Mouse (Mus musculus) 416B (cell line): ENCODE measurements around the gene Htr1d.

Source experiments
- DNase-seq: peaks from one replicate; pipeline ENCODE4 v3.0.0; 2011; ENCODE audit warnings: low read depth

The Htr1d gene

DNA sequence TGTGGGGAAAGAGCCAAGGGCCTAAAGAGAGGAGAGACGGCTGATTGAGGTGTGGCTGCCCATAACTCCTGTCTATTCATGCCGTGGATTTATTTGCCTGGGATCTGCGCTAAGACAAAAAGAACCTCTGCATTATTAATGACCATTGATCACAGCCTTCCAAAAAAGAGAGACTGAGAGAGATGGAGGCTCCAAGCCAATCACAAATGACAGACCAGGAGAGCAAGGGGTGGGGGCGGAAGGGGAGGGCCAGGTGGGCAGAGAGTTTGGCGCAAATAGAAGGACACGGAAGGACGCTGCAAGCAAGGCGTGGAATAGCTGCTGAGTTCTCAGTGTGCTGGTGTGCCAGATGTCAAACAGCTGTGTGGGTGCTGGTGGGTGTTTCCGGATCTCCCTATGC lies at the start of gene Htr1d:
Gene Htr1d, plus strand, starts transcription at position 301 of the 400 bp plus-strand sequence.
- no peak for DNase-seq

DNA sequence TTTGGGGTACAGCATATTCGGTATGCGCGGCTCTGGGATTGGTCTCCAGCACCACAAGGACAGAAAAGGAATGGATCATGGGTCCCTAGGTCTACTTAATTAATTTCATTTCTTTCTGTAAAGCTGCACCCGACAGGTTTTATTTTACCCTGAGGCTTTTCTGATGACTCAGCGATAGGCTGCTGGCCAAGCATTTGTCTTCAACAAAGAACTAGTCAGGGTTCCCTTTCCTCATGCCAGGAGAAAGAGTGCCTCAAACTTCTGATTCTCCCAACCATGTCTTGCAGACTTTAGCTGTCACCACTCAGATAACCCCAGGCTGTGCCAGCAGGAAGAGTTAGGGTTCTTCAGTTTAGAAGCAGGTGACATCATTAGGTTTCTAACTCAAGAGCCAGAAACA lies 46.3 kb upstream of the Htr1d start:
- no peak for DNase-seq

DNA sequence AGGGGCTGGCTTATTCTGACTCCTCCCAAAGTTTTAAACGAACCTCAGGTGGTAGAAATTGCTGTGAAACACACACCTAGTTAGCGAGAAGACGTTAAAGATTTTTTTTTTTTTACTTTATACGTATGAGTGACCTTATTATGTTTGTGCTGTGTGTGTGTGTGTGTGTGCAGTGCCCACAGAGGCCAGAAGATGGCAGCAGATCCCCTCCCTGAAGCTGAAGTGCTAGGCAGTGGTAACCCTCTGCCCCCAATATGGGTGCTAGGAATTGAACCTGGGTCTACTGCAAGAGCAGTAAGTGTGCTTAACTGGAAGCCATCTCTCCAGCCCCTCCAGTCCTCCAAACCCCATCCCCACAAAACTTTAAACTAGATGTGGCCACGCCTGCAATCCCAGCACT lies 40.3 kb upstream of the Htr1d start:
- peak; percentile 32 for DNase-seq

DNA sequence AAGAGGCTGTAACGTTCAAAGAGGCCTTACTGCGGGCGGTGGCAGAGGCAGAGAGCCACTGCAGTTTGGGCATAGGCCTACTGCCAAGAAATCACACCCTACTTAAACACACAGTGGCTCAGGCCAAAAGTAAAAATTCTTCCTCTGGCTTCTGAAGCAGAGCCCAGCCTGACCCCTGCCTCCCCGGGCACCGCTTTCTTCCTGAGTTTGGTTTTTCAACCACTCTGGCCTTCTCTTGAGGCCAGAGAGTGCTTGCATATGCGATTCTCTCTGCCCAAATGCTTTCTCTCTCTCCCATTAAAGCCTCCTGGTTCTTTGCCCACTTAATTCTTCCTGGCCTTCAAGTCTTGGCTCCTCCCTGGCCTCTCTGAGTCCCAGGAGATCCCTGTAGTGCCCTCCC lies 39.5 kb upstream of the Htr1d start:
- no peak for DNase-seq

DNA sequence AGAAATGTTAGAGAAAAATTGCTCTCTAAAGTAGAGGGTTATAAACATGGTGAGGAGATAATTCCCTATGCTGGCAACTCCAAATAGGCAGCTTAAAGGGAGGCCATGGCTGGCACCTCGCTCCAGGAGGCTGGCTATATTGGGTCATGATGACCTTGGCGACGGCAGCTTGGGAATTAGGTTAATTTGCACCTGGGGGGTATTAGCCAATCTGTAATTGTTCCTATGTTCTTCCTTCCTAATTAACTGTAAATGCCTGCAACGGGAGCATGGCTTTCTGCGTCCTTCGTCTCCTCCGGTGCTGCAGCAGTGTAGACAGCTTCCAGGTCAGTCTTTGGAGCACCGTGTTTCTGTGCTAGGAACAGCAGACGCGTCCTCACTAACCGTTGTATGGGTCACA lies 36.1 kb upstream of the Htr1d start:
- DNase-seq = no peak

DNA sequence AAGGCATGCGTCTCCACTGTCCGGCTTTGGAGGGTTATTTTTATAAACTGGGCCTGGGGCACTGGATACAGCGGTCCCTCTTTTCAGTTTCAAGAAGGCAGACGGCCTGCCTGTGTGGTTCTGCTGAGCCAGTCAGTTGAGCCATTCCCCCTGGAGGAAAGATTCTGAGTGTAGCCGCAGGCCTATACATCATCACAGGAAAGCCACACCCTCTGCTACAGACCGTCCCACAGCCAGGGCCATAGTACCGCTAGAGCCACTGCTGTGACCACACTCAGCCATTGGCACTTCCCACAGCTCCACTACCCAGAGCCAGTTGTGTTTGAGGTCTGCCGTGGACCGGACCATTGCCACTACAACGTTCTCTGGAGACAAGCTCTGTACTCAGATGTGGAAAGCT lies 21.5 kb upstream of the Htr1d start:
- peak; percentile 36 for DNase-seq

DNA sequence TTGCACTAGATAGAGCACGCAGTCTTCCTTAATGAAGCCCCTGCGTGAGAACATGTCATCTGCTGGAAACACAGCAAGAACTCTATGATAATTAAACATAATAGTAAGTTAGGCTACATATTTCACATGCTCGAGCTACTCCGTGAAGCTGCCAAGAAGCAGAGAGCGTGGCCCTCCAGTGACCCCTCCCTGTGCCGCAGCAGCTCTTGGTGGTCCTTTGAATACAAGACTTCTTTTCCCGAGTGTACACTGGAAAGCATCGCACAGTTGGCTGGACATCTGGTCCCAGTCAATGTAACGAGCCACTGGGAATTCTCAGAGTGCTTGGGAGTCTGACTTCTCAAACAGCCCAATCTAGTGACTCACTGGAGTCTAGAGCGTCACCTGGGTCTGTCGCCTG lies 15.5 kb upstream of the Htr1d start:
- DNase-seq = no peak

DNA sequence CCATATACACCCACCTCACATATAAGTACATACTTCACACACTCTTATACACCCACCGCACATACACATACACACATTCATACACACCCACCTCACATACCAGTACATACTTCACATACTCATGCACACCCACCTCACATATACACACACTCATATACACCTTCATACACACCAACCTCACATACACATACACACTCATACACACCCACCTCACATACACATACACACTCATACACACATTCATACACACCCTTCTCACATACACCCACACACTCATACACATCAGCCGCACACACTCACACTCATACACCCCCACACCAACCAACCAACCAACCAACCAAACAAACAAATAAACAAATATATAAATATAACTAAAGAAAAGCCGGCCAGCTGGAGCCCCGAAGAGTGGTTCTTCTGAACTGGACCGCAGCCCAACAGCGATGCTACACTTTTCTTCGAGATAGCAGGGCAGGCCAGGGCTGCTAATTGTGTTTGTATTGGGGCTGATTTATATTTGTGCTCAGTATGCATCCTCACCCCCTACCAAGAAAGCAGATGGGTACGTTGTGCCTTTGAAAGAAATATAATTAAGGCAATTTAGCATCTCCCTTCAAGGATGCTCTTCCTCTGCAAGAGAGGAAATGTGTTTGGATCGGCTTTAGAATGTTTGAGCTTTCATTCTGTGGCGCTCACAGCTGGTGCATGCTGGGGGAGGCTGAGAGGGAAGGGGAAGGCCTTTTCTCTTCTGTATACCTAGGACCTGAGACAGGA lies 11.1 kb upstream of the Htr1d start:
- no peak for DNase-seq

DNA sequence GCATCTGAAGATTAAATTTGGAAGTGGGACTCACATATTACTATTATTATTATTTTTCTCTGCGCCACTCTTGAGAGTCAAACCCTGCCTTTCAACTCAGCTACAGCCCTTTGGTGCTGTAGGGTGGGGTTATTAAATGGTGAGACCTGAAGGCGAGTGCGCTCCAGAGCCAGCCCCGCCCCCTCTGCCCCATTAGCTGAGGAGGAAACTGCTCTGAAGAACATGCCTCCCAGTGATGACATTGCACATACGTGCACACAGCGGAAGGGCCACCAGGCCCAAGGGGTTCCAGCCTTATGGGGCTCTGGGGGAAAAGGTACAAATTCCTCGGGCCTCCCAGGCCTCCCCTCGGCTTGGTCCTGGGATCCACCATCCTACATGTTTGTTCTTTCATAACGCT lies 7.8 kb upstream of the Htr1d start:
- DNase-seq = no peak

DNA sequence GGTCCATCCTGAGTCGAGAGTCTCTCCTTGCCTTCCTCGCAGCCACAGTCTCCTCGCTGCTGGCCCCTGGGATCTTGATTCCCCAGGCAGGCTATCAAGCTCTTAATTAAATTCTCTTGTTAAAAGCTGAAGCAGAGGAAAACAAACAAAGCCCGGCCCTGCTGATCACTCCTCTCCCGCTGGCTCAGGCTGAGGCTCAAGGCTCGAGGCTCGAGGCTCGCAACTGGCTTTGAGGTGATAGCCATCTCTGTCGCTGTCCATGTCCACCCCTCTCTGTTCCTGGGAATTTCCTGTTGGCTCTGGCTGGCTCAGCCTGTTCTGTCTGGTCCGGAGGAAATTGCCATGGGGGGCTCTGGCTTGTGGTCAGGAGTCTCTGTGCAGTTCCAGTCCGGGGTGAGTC lies 4.4 kb upstream of the Htr1d start:
- DNase-seq = no peak

DNA sequence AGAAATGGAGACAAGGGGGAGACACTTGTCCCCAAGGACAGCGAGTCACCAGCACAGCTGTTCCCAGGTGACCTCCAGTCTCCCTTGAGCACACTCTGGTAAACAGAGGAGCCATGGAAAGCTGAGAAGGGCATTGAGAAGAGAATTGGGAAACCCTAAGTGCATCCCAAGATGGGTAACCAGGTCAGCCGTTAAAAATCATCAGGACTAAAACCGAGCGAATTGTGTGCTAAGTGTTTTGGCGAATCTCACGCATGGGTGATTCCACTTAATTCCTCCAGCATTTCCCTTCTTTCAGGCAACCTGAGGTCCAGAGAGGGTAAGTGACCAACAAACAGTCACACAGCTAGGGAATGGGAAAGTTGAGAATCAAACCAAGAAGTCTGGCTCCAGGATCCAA lies 3.9 kb upstream of the Htr1d start:
- DNase-seq = no peak

DNA sequence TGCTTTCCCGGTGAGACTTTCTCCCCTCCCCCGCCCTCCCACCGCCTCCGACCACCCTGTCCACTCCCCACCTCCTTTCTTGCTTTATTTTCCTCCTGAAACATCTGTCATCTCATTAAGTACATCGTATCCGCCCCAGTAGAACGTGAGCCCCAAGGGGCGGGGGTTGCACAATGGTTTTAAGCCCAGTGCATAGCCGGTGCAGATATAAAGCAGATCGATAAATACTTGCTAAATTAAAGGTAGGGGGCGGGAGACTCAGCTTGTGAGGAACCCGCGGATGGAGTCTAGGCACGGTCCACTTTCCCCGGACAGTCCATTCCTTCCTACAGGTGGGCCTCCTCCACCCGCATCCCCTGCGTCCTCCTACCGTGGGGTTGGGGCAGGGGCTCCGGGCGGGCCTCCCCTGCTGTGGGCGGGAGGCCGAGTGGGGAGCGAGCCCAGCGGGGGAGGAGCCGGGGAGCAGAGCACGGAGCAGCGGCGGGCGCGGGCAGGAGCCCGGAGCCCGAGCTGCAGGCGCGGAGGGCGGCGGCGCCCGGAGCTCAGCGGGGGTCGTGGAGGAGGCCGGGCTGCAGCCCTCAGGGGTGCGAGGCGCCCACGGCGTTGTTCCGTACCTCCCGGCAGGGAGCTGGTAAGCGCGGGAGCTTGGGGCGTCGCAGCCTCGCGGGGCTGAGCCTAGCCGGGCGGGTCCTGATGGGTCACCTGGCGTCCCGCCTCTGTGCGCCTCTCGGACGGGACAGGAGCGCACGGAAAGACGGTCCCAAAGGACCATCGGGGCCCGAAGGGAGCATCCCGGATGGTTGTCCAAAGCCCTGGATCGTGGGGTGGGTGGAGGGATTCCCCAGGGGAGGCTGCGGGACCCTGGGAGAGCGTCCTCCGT lies 1.0 kb downstream of the Htr1d start:
- no peak for DNase-seq

DNA sequence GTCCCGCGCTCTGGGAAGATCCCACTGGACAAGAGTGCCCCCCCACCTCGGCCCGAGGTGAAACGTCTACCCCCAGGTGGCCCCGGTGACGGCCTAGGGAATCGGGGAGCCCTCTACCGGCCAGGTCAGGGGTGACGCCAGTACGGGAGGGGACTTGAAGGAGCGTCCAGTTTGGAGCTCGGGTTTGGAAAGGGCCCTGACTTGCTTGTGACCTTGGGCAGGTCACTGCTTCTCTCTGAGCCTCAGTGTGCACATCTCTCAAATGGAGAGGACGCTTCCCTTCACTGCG lies 1.6 kb downstream of the Htr1d start:
- DNase-seq = no peak

DNA sequence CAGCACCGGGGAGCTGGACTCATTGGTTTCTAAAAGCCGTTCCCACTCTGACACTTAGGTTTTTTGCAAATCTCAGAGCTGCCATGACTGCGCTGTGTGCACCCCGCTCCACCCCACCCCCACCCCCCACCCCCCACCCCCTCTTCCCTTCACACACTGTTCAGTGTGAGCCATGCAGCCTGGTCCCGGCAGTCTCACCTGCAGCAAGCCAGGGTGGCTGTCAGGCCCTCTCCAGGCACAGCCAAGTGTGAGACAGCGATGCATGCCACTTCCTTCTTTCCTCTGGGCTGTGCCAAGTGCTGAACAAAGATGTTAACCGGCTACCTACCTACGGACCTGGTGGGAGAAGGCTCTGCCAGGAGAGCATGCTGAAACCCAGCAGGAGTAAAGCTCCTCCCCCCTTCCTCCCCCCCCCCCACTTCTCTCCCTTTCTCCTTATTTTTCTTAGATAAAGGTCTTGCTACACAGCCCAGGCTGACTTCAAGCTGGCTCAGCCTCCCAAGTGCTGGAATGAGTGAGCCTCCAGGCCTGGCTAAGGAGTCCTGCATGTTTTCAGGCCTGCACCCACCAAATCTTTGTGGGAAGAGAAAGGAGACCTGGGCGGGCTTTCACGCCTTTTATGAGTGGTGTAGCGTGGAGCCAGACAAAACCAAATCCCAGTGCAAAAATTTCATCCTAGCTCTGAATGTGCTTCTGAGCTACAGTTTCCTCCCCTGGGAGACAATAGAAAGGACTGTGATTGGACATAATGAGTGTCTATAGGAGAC lies 7.5 kb downstream of the Htr1d start:
- no peak for DNase-seq

DNA sequence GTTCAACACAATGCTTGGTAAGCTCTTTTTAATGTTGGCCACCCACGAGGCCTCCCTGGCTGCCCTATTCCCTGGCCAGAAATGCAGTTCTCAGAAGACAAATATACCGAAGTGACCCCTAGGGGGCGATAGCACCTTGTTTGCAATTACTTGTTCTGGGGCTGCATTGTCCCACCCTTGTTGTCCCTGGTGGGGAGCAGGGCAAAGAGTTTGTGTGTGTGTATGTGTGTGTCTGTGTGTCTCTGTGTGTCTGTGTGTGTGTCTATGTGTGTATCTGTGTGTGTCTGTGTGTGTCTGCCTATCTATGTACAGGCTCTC lies 8.0 kb downstream of the Htr1d start:
- peak; percentile 76 for DNase-seq

DNA sequence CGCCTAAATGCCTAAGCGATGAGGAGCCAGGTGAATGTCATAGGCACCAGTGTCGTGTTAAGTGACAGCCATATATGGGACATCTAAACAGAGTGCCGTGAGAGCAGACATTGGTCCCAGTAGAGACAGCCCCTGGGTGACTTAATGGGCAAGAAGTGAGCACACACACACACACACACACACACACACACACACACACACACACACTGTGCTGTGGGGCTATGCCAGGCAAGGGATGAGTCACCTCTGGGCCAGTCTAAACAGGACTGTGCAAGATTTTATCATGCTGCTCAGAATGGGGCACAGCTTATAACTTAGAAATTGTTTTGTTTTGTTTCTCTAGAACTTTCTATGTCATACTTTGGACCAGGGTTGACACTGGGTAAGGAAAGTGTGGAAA lies 10.7 kb downstream of the Htr1d start:
- DNase-seq = peak; percentile 95

DNA sequence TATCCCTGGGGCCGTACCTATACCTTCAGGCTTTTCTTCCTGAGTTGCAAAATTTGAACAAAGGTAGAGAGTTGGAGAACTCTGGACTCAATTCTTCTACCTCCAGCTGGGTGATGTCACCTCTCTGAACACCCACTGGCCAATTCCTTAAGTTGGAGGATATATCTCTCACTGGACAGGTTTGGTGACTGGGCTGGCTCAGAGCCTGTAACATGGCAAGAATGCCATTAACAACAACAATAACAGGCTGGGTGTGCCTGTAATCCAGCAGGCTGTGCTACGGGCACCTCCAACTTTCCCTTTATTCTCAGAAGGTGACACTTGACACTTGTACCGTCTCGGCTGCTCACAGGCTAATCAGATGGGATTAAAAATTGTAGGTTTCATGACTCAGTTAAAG lies 15.8 kb downstream of the Htr1d start:
- no peak for DNase-seq

DNA sequence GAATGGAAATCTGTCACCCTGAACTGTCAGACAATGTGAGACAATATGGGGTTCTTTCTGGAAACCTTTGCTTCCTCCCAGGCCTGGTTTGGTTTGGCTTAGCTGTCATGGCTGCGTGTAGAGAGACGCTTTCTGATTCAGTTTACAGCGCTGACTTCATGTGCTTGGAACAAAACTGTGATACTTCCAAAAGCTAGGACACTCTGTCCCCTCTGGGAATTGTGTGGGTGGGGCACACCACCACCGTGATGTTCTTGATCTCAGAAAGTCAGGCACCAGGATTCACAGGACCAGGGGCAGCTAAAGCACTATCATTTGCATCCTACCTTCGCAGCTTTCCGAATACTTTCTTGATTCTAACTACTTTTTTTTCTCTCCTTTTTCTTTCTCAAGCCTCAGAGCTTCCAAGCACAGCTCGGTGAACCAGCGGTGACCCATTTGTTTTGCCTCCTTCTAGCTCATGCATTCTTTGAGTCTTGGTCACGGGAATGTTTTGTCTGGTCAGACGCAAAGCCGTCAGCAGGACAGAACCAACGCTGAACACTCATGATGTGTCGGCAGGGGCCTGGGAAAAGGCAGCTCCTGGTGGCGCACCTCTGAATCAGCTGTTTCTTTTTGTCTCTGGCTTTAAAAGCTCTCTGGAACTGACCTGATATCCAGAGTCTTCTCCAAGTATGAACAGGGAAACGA lies 18.2 kb downstream of the Htr1d start:
- no peak for DNase-seq

DNA sequence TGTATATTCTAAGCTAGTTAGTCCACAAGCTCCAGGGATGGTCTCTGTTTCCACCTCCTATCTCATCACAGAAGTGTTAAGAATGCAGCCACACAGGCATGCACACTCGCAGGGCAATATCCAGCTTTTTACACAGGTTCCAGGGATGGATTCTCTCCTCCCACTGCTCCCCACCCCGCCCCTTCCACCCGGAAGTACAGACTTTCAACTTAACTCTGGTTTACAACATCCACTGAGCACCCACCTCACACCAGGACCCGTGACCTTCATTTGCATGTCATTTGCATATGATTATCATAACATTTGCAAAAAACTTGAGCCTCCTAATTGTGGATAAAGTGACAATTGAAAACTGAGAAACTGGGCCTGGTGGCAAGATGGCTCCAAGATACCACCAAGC lies 21.2 kb downstream of the Htr1d start:
- DNase-seq = no peak

DNA sequence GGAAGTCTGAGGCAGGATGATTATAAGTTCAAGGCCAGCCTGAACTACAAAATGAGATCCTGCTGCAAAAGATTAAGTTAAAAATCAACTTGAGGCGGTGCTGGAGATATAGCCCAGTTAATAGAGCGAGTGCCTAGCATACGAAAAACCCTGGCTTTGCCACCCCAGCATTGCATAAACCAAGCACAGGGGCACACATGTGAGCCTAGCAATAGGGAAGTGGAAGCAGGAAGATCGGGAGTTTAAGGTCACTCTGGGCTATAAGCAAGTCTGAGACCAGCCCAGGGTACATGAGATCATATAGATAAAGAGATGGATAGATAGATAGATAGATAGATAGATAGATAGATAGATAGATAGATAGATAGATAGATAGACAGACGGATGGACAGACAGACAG lies 26.5 kb downstream of the Htr1d start:
- DNase-seq = no peak

DNA sequence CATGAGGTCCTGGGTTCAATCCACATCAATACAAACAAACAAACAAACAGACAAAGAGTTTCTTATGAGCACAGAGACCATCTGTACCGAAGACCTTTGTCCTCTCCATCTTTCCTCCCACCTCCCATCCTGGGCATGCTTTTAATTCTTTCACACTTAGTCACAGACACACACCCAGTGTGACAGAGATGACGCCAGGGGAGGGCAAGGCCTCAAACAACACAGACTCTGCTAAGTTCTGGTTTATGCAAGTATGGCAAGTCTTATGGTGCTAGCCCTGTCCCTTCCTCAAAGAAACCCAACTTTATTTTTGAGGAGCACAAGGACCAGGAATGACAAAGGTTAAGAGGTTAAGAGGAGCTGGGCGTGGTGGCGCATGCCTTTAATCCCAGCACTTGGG lies 26.9 kb downstream of the Htr1d start:
- DNase-seq = no peak

DNA sequence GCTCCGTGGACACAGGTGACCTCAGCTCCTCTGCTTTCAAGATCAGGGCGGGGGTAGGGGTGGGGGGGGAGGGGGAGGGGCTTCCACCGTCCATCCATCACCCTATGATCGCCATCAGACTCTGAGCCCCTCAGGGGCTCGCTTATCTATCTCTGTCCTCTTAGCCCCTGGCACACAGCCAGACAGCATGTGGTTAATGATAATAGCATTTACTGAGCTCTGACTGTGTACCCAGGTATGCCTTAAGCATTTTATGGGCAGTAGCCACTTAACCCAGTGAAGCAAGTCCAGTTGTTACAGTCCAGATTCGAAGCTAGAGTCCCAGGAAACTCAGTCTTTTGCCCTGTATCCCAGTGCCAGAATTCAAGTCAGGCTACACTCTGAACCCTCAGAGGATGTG lies 28.2 kb downstream of the Htr1d start:
- peak; percentile 36 for DNase-seq

DNA sequence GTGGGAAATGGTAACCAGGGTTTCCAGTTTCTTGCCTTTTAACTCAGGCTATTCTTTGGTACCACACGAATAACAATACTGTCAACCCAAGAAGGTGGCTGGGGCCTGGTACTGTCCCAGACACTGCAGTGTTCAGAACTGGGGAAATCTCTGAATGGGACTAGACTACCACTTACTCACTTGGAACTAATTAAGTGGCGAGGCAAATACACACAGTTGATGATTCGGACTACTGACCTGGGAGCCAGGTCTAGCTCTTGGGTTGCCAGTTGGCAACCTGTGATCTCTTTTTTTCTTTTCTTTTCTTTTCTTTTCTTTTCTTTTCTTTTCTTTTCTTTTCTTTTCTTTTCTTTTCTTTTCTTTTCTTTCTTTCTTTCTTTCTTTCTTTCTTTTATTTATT lies 29.0 kb downstream of the Htr1d start:
- DNase-seq = no peak
